Mouse (Mus musculus): ENCODE results near the gene Olfr502. TPM values are rescaled to one million over a fixed set of nuclear protein-coding genes. Genes with fewer than 3 reads are reported as not detected.
"Not testable (repeated sequence)": the region's sequence is repeated elsewhere in the genome, so short reads cannot be mapped to it uniquely, and the experiment has no call there.

The Olfr502 gene
- not detected in 2 replicates for polyA plus RNA-seq (2015; fragmentation: Nextera tagmentation; extraction: Ambion mirVana)

- H3K4me2 ChIP-seq, result no peak within 1 kb of the TSS
- H3K27ac ChIP-seq (replicated peaks), result no peak within 1 kb of the TSS
- H3K36me3 ChIP-seq, result no peaks in the 10 kb centered on the region
- no peak for ATAC-seq (ENCODE audit: low FRiP score, low read depth)
- H3K4me3 ChIP-seq, result no peak within 1 kb of the TSS
- H3K9me3 ChIP-seq, result no peaks in the 10 kb centered on the region
- H3K9ac ChIP-seq, result no peak within 1 kb of the TSS
- 73% methylated on average over 1 of the region's 1 CpGs for WGBS
- H3K4me1 ChIP-seq (replicated peaks), result no peaks in the 10 kb centered on the region
- H3K27me3 ChIP-seq, result no peaks in the 10 kb centered on the region
These were observed at the start of gene Olfr502 for GRCm38 (mm10) chr7:108524965-108525364. TSS of gene Olfr502 (minus strand) at chr7:108525065.

- ATAC-seq (ENCODE audit: low FRiP score, low read depth), result no peak
- Histone ChIP-seq H3K9me3 (no peaks in the 10 kb centered on the region), H3K4me3 (no peak within 1 kb of the TSS)
These were observed 40.8 kb upstream of the Olfr502 start, which contains the start of gene Olfr504 for GRCm38 (mm10) chr7:108565693-108566092. TSS of gene Olfr504 (minus strand) at chr7:108565793.

DNA sequence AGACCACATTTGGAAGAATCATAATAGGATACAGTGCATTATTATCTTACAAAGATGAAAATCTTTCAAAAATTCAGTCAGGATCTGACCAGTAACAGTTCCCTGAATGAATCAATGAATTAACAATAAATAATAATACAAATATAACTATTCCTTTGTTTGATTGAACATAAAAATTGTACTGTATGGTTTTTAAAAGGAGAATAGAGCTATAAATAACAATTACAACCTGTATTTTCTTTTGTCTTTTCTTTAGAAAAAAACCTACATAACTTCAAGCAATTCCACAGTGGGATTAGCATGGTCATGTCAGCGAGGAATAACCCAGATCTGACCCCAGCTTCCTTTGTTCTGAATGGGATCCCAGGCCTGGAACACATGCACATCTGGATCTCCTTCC is 19.4 kb upstream of the Olfr502 start, which contains the start of gene Olfr503:
Gene Olfr503 (plus strand): TSS at position 301 of the 400 bp plus-strand sequence.
- not testable (repeated sequence) for H3K36me3 ChIP-seq; ATAC-seq (ENCODE audit: low FRiP score, low read depth); H3K4me1 ChIP-seq (replicated peaks); H3K4me3 ChIP-seq; H3K27me3 ChIP-seq; H3K4me2 ChIP-seq; H3K9ac ChIP-seq; H3K9me3 ChIP-seq; H3K27ac ChIP-seq (replicated peaks)
- WGBS, result 70% methylated on average over 1 of the region's 1 CpGs

More at GRCm38 (mm10) chr7:108565693-108566092, 40.8 kb upstream of the Olfr502 start, which contains the start of gene Olfr504:
- 89% methylated on average over 1 of the region's 1 CpGs for WGBS
- H3K9ac ChIP-seq, result no peak within 1 kb of the TSS
- no peak within 1 kb of the TSS for H3K4me2 ChIP-seq
- H3K27ac ChIP-seq (replicated peaks), result no peak within 1 kb of the TSS
- H3K4me1 ChIP-seq (replicated peaks), result no peaks in the 10 kb centered on the region
- no peaks in the 10 kb centered on the region for H3K27me3 ChIP-seq
- no peaks in the 10 kb centered on the region for H3K36me3 ChIP-seq

DNA sequence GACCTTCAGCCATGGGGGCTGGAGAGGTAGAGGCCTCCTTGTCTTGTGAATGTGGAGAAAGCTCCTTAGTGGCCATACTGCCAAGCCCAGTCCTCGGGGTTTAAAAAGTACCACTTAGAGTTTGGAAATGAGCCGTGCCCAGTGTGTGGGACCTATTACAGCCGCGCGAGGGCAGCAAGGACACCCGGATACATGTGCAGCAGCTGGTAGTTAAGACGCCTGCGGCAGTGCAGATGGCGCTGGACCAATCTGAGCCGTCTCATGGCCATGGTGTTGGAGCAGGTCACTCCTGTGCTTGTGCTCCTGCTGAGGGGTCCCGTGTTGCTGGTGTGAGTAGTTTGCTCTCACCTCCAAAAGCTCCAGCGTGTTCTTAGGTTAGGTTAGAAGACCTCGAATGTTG is 17.6 kb upstream of the Olfr502 start:
- Histone ChIP-seq H3K36me3 (no peaks in the 10 kb centered on the region), H3K27me3 (no peaks in the 10 kb centered on the region), H3K4me3 (no peak overlapping the region), H3K4me1 (replicated peaks) (no peaks in the 10 kb centered on the region), H3K4me2 (no peak overlapping the region), H3K9me3 (no peaks in the 10 kb centered on the region), H3K9ac (no peak overlapping the region), H3K27ac (replicated peaks) (no peak overlapping the region)
- no peak for ATAC-seq (ENCODE audit: low FRiP score, low read depth)
- WGBS, result 89% methylated on average over 13 of the region's 13 CpGs

Other genes starting within 250 kb of the Olfr502 start
- not detected in 2 replicates for gene Olfr490, start 236.1 kb downstream of the Olfr502 start, polyA plus RNA-seq (2015; fragmentation: Nextera tagmentation; extraction: Ambion mirVana)
- not detected in 2 replicates for gene Olfr491, start 211.6 kb downstream of the Olfr502 start, polyA plus RNA-seq (2015; fragmentation: Nextera tagmentation; extraction: Ambion mirVana)
- gene Olfr492, start 201.4 kb downstream of the Olfr502 start, polyA plus RNA-seq (2015; fragmentation: Nextera tagmentation; extraction: Ambion mirVana), result not detected in 2 replicates
- gene Olfr493, start 178.1 kb downstream of the Olfr502 start, polyA plus RNA-seq (2015; fragmentation: Nextera tagmentation; extraction: Ambion mirVana), result not detected in 2 replicates
- not detected in 2 replicates for gene Olfr494, start 159.7 kb downstream of the Olfr502 start, polyA plus RNA-seq (2015; fragmentation: Nextera tagmentation; extraction: Ambion mirVana)
- not detected in 2 replicates for gene Olfr495, start 131.9 kb downstream of the Olfr502 start, polyA plus RNA-seq (2015; fragmentation: Nextera tagmentation; extraction: Ambion mirVana)
- gene Olfr497, start 104.6 kb downstream of the Olfr502 start, polyA plus RNA-seq (2015; fragmentation: Nextera tagmentation; extraction: Ambion mirVana), result not detected in 2 replicates
- not detected in 2 replicates for gene Olfr498, start 59.7 kb downstream of the Olfr502 start, polyA plus RNA-seq (2015; fragmentation: Nextera tagmentation; extraction: Ambion mirVana)
- not detected in 2 replicates for gene Olfr503, start 19.5 kb upstream of the Olfr502 start, polyA plus RNA-seq (2015; fragmentation: Nextera tagmentation; extraction: Ambion mirVana)
- not detected in 2 replicates for gene Olfr504, start 40.7 kb upstream of the Olfr502 start, polyA plus RNA-seq (2015; fragmentation: Nextera tagmentation; extraction: Ambion mirVana)
- not detected in 2 replicates for gene Olfr506, start 85.7 kb upstream of the Olfr502 start, polyA plus RNA-seq (2015; fragmentation: Nextera tagmentation; extraction: Ambion mirVana)
- gene Olfr507, start 96.7 kb upstream of the Olfr502 start, polyA plus RNA-seq (2015; fragmentation: Nextera tagmentation; extraction: Ambion mirVana), result not detected in 2 replicates
- gene Olfr508, start 104.9 kb upstream of the Olfr502 start, polyA plus RNA-seq (2015; fragmentation: Nextera tagmentation; extraction: Ambion mirVana), result not detected in 2 replicates
- 0.04 TPM in 1 of 2 replicates, not detected in the other for gene Olfr509, start 126.8 kb upstream of the Olfr502 start, polyA plus RNA-seq (2015; fragmentation: Nextera tagmentation; extraction: Ambion mirVana)
- gene Olfr510, start 141.4 kb upstream of the Olfr502 start, polyA plus RNA-seq (2015; fragmentation: Nextera tagmentation; extraction: Ambion mirVana), result not detected in 2 replicates
- not detected in 2 replicates for gene Olfr512, start 188.3 kb upstream of the Olfr502 start, polyA plus RNA-seq (2015; fragmentation: Nextera tagmentation; extraction: Ambion mirVana)
- not detected in 2 replicates for gene Olfr513, start 225.9 kb upstream of the Olfr502 start, polyA plus RNA-seq (2015; fragmentation: Nextera tagmentation; extraction: Ambion mirVana)

Data from hindbrain, embryonic 15.5 days (tissue).